Mouse (Mus musculus): ENCODE results near the gene Mab21l2.

Mab21l2 gene

DNA sequence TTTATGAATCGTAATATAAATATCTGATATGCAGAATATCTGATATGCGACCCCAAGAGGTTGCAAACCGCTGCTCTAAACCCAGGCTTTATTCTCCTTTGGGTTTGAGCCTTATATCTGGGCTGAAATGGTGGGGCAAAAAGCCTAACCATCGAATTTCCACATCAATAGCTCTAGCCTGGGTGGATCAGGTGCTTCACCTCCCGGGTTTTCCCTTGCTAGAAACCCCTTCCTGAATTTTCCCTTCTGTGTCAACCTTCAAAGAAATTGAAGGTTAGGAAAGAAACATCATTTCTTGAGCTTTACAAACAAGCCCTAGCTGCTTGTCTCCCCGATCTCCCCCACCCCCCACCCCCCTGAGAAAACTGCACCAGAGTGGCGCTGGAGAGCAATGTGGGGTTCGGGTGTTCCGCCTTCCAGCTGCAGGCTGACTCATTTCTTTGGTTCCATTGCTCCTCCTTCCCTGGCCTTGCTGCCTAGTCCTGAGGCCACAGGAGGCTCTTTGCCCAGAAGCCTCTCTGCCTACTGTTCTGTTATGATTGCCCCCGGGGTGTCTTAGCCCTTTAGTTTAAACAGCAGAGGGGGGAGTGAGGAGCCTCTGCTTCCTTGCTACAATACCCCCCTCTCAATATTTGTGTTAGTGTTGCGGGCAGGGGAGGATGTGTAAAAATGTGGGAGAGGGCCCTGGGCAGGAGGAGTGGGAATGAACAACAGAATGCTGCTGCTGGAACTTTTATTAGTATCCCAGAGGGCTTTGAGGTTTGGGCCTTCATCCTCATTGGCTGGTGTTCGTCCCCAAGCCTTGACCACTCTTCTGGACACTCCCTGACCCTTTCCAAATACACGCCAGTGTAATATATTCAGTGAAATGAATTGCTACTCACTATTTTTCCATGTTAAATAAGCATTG, 9.5 kb downstream of the Mab21l2 start:
- DNase-seq, result no peak

DNA sequence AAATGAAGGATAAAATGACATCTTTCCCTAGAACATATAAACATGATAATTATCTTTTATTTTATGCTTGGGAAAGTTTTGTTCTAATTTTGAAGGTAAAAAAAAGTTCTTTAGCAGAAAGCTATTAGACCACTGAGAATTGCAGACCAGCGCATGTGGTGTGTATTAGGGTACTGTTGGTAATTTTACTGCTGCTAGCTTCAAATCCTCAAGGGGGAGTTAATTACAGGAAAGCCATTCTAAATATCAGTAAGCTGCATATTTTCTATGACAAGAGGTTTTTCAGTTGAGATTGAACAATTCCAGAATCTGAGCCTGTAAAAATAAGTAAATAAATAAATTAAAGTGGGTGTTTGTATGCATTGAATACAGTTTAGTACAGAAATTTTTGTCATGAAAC, 11.7 kb downstream of the Mab21l2 start:
- DNase-seq, result no peak

DNA sequence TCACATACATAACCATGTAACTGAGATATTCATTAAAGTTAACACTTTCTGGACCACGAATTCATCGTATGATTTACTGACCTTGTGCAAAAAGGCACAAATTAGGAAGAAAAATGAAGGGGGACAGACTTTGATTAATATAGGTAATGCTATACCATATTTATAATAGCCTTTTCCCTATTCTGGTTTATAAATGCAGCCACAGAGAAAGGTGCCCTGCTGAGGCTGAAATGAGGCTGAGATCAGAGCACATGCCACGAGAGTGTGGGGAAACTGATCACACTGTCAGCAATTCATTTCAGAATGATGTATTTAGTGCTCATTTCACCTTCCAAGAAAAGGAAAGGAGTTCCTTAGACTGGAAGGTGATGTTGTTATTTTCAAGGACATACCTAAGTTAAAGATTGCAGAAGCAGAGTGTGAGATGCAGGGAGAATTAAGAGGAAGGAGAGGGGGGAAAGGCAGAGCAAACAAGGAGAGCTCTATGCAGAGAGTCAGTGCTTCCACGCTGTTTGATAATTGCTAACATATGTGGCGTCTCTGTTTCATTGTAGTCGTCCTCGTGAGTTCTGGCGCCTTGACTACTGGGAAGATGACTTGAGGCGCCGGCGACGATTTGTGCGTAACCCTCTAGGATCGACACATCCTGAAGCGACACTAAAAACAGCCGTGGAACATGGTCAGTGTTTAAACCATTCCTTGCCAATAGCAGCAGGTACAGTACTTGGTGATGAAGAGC, 16.7 kb downstream of the Mab21l2 start:
- no peak for DNase-seq

DNA sequence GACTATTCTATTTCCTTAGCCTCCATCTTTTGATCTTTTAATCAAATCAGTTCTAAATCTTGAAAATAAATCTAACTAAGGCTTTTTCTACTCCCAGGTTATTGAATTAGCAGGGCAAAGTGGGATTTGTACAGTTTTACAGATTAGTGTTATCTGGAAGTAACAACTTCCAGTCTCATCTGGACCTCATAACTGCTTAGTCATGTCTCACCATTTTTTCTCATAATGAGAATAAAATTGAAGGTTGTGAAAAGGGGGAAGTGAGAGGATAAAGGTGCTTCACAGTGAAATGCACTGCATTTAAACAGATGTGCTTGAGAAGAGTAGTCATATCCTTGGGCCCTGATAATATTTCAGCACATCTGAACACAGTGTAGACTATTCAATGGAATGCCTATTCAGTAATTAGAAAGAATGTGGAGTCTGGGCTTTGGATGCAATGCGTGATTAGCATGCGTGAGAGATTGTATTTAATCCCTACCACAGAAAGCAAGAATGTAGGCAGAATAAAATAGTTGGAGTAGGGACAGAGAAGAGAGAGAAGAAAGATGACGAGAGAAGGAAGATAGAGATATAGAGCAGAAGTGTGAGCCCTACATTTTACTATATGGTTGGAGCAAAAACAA, 25.4 kb downstream of the Mab21l2 start:
- DNase-seq, result no peak

DNA sequence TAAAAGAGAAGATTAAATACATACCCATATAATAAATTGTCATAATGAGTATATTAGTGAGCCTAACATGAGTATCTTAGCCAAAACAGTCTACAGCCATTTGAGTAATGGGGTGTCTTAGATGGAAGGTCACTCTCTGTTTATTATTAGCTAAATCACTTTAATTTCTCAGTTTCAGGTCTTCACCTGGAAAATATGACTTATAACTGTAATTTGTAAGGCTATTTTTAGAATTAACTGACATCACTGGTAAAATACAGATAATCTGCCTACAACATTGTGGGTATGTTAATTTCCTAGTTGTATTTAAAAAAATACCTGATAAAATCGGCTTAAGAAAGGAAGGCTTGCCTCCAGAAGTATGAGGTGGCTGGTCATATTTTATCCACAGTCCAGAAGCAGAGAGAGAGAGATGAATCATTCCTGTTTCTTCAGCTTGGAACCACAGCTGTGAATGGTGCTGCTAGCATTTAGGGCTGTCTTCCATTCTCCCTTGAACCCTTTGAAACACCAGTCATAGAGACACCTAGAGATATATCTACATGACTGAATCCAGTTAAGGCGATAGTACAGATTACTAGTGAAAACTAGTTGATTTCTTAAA, 29.8 kb downstream of the Mab21l2 start:
- no peak for DNase-seq

DNA sequence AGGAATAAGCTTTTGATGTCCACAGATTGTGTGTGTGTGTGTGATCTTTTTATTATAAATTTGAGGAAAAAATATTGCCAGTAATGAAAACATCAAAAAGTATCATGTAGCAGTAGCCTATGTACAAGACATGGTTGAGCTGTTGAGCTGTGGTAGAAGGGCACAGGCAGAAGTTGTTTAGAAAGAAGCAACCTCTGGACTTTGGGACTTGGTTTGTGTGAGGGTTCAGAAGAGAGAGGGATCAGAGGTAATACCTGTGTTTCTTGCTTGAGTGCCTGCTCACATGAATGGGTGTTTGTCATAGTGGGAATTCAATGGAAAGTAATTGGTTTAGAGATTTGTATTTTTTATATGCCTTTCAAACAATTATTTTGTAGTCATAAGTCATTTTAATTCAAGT, 47.8 kb downstream of the Mab21l2 start:
- no peak for DNase-seq
